Mouse (Mus musculus) heart, adult 18-20 months (tissue): ENCODE data around the gene Gm11555. TPM values are rescaled to one million over a fixed set of nuclear protein-coding genes. Genes with fewer than 3 reads are reported as not detected.
"Not testable (repeated sequence)": the region's sequence is repeated elsewhere in the genome, so short reads cannot be mapped to it uniquely, and the experiment has no call there.

ENCODE experiments used
- DNase-seq, 2 experiments: peaks; one replicate each; pipeline ENCODE4 v3.0.0; 2021 to 2022; ENCODE audit warnings: mixed read lengths in 1 of 2
- long read RNA-seq, 2 experiments: library from polyadenylated mRNA; stranded (forward); transcript quantifications; one replicate each; pipeline ENCODE4 v2.0.0; 2021
- total RNA-seq, 2 experiments: library from RNA; stranded (reverse); gene quantifications; 2 replicates each; pipeline ENCODE4 v1.2.3; 2021

Gm11555 gene
- total RNA-seq, result not detected
- long read RNA-seq, experiment 1, result 0 reads
- long read RNA-seq, experiment 2, result 0 reads

- DNase-seq, result no peak
Observed at GRCm38 (mm10) chr11:99650136-99650535, at the start of gene Gm11555. Gm11555 (minus strand) TSS chr11:99650236.

- DNase-seq, result no peak
Observed at GRCm38 (mm10) chr11:99690463-99690862, 40.4 kb upstream of the Gm11555 start, which contains the start of gene Gm14190. Gm14190 (minus strand) TSS chr11:99690740.

GRCm38 (mm10) chr11:99685235-99685634 lies 35.2 kb upstream of the Gm11555 start:
- not testable (repeated sequence) for DNase-seq

GRCm38 (mm10) chr11:99683481-99683880 lies 33.4 kb upstream of the Gm11555 start:
- DNase-seq, result no peak

GRCm38 (mm10) chr11:99665860-99666259 lies 15.8 kb upstream of the Gm11555 start, which contains the start of gene Krtap4-6:
Krtap4-6 (minus strand) TSS chr11:99665960.
- DNase-seq, result no peak

- DNase-seq, result no peak
Observed at GRCm38 (mm10) chr11:99662802-99663201, 12.8 kb upstream of the Gm11555 start.

GRCm38 (mm10) chr11:99659256-99659655 lies 9.2 kb upstream of the Gm11555 start:
- DNase-seq, result no peak

- not testable (repeated sequence) for DNase-seq
Observed at GRCm38 (mm10) chr11:99658467-99659010, 8.5 kb upstream of the Gm11555 start, which contains the start of gene Gm11563. Gm11563 (minus strand) TSS chr11:99658960.

- no peak for DNase-seq
Observed at GRCm38 (mm10) chr11:99657051-99657450, 7.0 kb upstream of the Gm11555 start.

GRCm38 (mm10) chr11:99646444-99646843 lies 3.6 kb downstream of the Gm11555 start:
- DNase-seq, result no peak

- DNase-seq, result no peak
Observed at GRCm38 (mm10) chr11:99644351-99644750, 5.7 kb downstream of the Gm11555 start.

- DNase-seq, result not testable (repeated sequence)
Observed at GRCm38 (mm10) chr11:99643635-99644139, 6.3 kb downstream of the Gm11555 start, which contains the start of gene Krtap4-7. Krtap4-7 (minus strand) TSS chr11:99644089.

- no peak for DNase-seq
Observed at GRCm38 (mm10) chr11:99640926-99641325, 9.1 kb downstream of the Gm11555 start.

- no peak for DNase-seq
Observed at GRCm38 (mm10) chr11:99637086-99637485, 12.9 kb downstream of the Gm11555 start.

GRCm38 (mm10) chr11:99634653-99635134 lies 15.3 kb downstream of the Gm11555 start, which contains the start of gene Krtap4-2:
Krtap4-2 (minus strand) TSS chr11:99635084.
- DNase-seq, result no peak

GRCm38 (mm10) chr11:99633293-99633692 lies 16.7 kb downstream of the Gm11555 start:
- DNase-seq, result no peak

GRCm38 (mm10) chr11:99630890-99631289 lies 19.1 kb downstream of the Gm11555 start:
- no peak for DNase-seq

- no peak for DNase-seq
Observed at GRCm38 (mm10) chr11:99628138-99628537, 21.9 kb downstream of the Gm11555 start, which contains the start of gene Krtap4-1. Krtap4-1 (minus strand) TSS chr11:99628238.

GRCm38 (mm10) chr11:99620335-99620734 lies 29.7 kb downstream of the Gm11555 start, which contains the start of gene Gm11562:
Gm11562 (minus strand) TSS chr11:99620435.
- no peak for DNase-seq

GRCm38 (mm10) chr11:99614796-99615363 lies 35.2 kb downstream of the Gm11555 start, which contains the start of gene Krtap2-4:
Krtap2-4 (minus strand) TSS chr11:99614846.
- no peak for DNase-seq

GRCm38 (mm10) chr11:99610089-99610488 lies 39.9 kb downstream of the Gm11555 start, which contains the start of gene Gm11937:
Gm11937 (minus strand) TSS chr11:99610189.
- DNase-seq, result not testable (repeated sequence)

- no peak for DNase-seq
Observed at GRCm38 (mm10) chr11:99609126-99609525, 40.9 kb downstream of the Gm11555 start.

GRCm38 (mm10) chr11:99603208-99603607 lies 46.8 kb downstream of the Gm11555 start, which contains the start of gene Gm11938:
Gm11938 (minus strand) TSS chr11:99603308.
- not testable (repeated sequence) for DNase-seq
